In the genomic region with DNA sequence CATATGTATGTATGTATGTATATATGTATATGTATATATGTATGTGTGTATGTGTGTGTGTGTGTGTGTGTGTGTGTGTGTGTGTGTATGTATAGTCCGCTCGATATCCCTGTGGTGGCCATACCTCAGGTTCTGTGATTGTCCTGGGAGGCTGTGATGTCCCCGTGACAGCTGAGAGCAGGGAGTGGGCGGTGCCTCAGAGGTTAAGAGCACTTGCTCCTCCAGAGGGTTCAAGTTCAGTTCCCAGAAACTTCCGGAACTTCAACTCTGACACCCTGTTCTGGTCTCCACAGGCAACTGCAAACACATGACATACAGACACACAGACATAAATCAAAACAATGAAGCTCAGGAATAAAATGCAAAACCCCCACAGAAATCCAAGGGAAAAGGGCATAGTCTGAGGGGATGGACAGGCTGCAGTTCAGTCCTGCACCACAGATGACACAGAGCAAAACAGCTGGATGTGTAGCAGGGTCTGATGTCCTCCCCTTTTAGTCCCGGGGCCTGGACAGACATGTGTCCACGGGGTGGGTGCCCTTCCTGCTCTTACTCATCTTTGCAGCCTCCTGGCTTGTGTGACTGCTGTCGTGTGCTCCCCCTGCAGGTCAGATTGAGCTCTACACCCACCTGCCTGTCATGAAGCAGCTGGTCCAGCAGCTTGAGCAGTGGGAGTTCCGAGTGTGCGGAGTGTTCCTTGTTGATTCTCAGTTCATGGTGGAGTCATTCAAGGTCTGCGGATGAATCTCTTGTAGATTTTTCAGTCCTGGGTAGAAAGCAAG, we compare ENCODE assay signal across 7 mouse cellular contexts. TPM values are rescaled to one million over a fixed set of nuclear protein-coding genes. Genes with fewer than 3 reads are reported as not detected.
DNase-seq lines count a peak whose midpoint lies in the region; ATAC-seq and TF ChIP-seq lines count a peak whose summit lies in the region.

No protein-coding gene starts in this region.

- TF ChIP-seq CTCF in forebrain, postnatal 0 days (IDR thresholded peaks at IDR 0.05; ENCODE audit: low read depth), result peak; percentile 90
- TF ChIP-seq CTCF in hindbrain, postnatal 0 days (IDR thresholded peaks at IDR 0.05; ENCODE audit: low read depth), result peak; percentile 94

- ATAC-seq in forebrain, postnatal 0 days, result peak; percentile 90
- peak; percentile 87 for ATAC-seq in hindbrain, postnatal 0 days
- ATAC-seq in megakaryocyte, adult 5-6 weeks (ENCODE audit: poor library complexity, severe bottlenecking), result peak; percentile 97

- DNase-seq in R1 (ENCODE audit: low read depth, low spot score), result peak; percentile 88
- peak; percentile 79 to 82 for DNase-seq in cerebellum, adult 18-20 months
- DNase-seq in forebrain, postnatal 0 days, result peak; percentile 84
- DNase-seq in hindbrain, postnatal 0 days (ENCODE audit: low spot score), result peak; percentile 91
- DNase-seq in left cerebral cortex, adult 18-20 months (ENCODE audit: low spot score in 2 of 2), result peak; percentile 73 to 85
- peak; percentile 76 for DNase-seq in right cerebral cortex, postnatal 14 days

- no peak overlapping the region for H3K4me3 ChIP-seq in forebrain, postnatal 0 days (ENCODE audit: low read depth, low read length)
- no peak overlapping the region for H3K4me3 ChIP-seq in hindbrain, postnatal 0 days (ENCODE audit: low read length)

- H3K9ac ChIP-seq in forebrain, postnatal 0 days, result no peak overlapping the region
- H3K9ac ChIP-seq in hindbrain, postnatal 0 days (replicated peaks; ENCODE audit: low read length), result no peak overlapping the region

- peaks cover 36% of the 10 kb centered on the region for H3K36me3 ChIP-seq in forebrain, postnatal 0 days (ENCODE audit: insufficient read depth)
- H3K36me3 ChIP-seq in hindbrain, postnatal 0 days (ENCODE audit: insufficient read depth, low read length), result peaks cover 30% of the 10 kb centered on the region

- H3K4me1 ChIP-seq in forebrain, postnatal 0 days (ENCODE audit: insufficient read depth), result no peaks in the 10 kb centered on the region
- no peaks in the 10 kb centered on the region for H3K4me1 ChIP-seq in hindbrain, postnatal 0 days (ENCODE audit: insufficient read depth, low read length)

- H3K27me3 ChIP-seq in forebrain, postnatal 0 days (ENCODE audit: insufficient read depth, low read length), result no peaks in the 10 kb centered on the region
- no peaks in the 10 kb centered on the region for H3K27me3 ChIP-seq in hindbrain, postnatal 0 days (ENCODE audit: insufficient read depth, low read length)

- 52% methylated on average over 11 of the region's 11 CpGs for WGBS in forebrain, postnatal 0 days
- WGBS in hindbrain, postnatal 0 days, result 55% methylated on average over 11 of the region's 11 CpGs

- no peak overlapping the region for H3K27ac ChIP-seq in forebrain, postnatal 0 days (ENCODE audit: low read depth, low read length)
- H3K27ac ChIP-seq in hindbrain, postnatal 0 days, result no peak overlapping the region

- H3K9me3 ChIP-seq in forebrain, postnatal 0 days (ENCODE audit: low read length), result no peaks in the 10 kb centered on the region
- H3K9me3 ChIP-seq in hindbrain, postnatal 0 days (ENCODE audit: low read length), result no peaks in the 10 kb centered on the region

- no peak overlapping the region for H3K4me2 ChIP-seq in forebrain, postnatal 0 days (ENCODE audit: low read depth)
- H3K4me2 ChIP-seq in hindbrain, postnatal 0 days (ENCODE audit: low read depth, low read length), result no peak overlapping the region

RNA-seq across cellular contexts. Expression of a gene that starts 7.4 kb away (rescaled TPM):
- total RNA-seq in forebrain, postnatal 0 days (2014; rRNA removed), result 136 and 141 TPM in 2 replicates
- polyA plus RNA-seq in forebrain, postnatal 0 days (2015; fragmentation: Nextera tagmentation; extraction: Ambion mirVana), result 147 and 150 TPM in 2 replicates
- 107 and 121 TPM in 2 replicates for total RNA-seq in hindbrain, postnatal 0 days (2014; rRNA removed)
- 138 and 140 TPM in 2 replicates for polyA plus RNA-seq in hindbrain, postnatal 0 days (2015; fragmentation: Nextera tagmentation; extraction: Ambion mirVana)
- 10 to 100 TPM; 67.8 to 75.3 TPM for total RNA-seq in left cerebral cortex, adult 18-20 months (2021)
- total RNA-seq in megakaryocyte, adult 5-6 weeks (2015), result 7.2 and 7.6 TPM in 2 replicates
- total RNA-seq in megakaryocyte, adult 5-6 weeks (2017), result 9.4 and 10.5 TPM in 2 replicates

RNA-seq across cellular contexts. Expression of a gene that starts 7.9 kb away (rescaled TPM):
- 31.2 and 37.6 TPM in 2 replicates for total RNA-seq in forebrain, postnatal 0 days (2014; rRNA removed)
- polyA plus RNA-seq in forebrain, postnatal 0 days (2015; fragmentation: Nextera tagmentation; extraction: Ambion mirVana), result 41.0 and 44.2 TPM in 2 replicates
- total RNA-seq in hindbrain, postnatal 0 days (2014; rRNA removed), result 19.5 and 49.9 TPM in 2 replicates
- 43.0 and 44.3 TPM in 2 replicates for polyA plus RNA-seq in hindbrain, postnatal 0 days (2015; fragmentation: Nextera tagmentation; extraction: Ambion mirVana)
- 10 to 100 TPM; 24.9 to 27.6 TPM for total RNA-seq in left cerebral cortex, adult 18-20 months (2021)
- total RNA-seq in megakaryocyte, adult 5-6 weeks (2015), result 27.0 and 32.5 TPM in 2 replicates
- 18.5 and 19.7 TPM in 2 replicates for total RNA-seq in megakaryocyte, adult 5-6 weeks (2017)

RNA-seq across cellular contexts. Expression of a gene that starts 12.1 kb away (rescaled TPM):
- 234 and 357 TPM in 2 replicates for total RNA-seq in forebrain, postnatal 0 days (2014; rRNA removed)
- 171 and 225 TPM in 2 replicates for polyA plus RNA-seq in forebrain, postnatal 0 days (2015; fragmentation: Nextera tagmentation; extraction: Ambion mirVana)
- 141 and 163 TPM in 2 replicates for total RNA-seq in hindbrain, postnatal 0 days (2014; rRNA removed)
- polyA plus RNA-seq in hindbrain, postnatal 0 days (2015; fragmentation: Nextera tagmentation; extraction: Ambion mirVana), result 133 and 144 TPM in 2 replicates
- 100 to 1,000 TPM; 194 to 229 TPM for total RNA-seq in left cerebral cortex, adult 18-20 months (2021)
- 319 and 422 TPM in 2 replicates for total RNA-seq in megakaryocyte, adult 5-6 weeks (2015)
- total RNA-seq in megakaryocyte, adult 5-6 weeks (2017), result 1,374 and 1,550 TPM in 2 replicates

RNA-seq across cellular contexts. Expression of a gene that starts 25.4 kb away (rescaled TPM):
- 142 and 157 TPM in 2 replicates for total RNA-seq in forebrain, postnatal 0 days (2014; rRNA removed)
- polyA plus RNA-seq in forebrain, postnatal 0 days (2015; fragmentation: Nextera tagmentation; extraction: Ambion mirVana), result 364 and 391 TPM in 2 replicates
- 90.5 and 111 TPM in 2 replicates for total RNA-seq in hindbrain, postnatal 0 days (2014; rRNA removed)
- polyA plus RNA-seq in hindbrain, postnatal 0 days (2015; fragmentation: Nextera tagmentation; extraction: Ambion mirVana), result 344 and 353 TPM in 2 replicates
- 100 to 1,000 TPM; 181 to 216 TPM for total RNA-seq in left cerebral cortex, adult 18-20 months (2021)
- total RNA-seq in megakaryocyte, adult 5-6 weeks (2015), result 131 and 151 TPM in 2 replicates
- 83.5 and 101 TPM in 2 replicates for total RNA-seq in megakaryocyte, adult 5-6 weeks (2017)

RNA-seq across cellular contexts. Expression of a gene that starts 25.5 kb away (rescaled TPM):
- 16.4 and 20.0 TPM in 2 replicates for total RNA-seq in forebrain, postnatal 0 days (2014; rRNA removed)
- polyA plus RNA-seq in forebrain, postnatal 0 days (2015; fragmentation: Nextera tagmentation; extraction: Ambion mirVana), result 14.1 and 14.6 TPM in 2 replicates
- total RNA-seq in hindbrain, postnatal 0 days (2014; rRNA removed), result 5.1 and 8.3 TPM in 2 replicates
- polyA plus RNA-seq in hindbrain, postnatal 0 days (2015; fragmentation: Nextera tagmentation; extraction: Ambion mirVana), result 14.0 and 15.0 TPM in 2 replicates
- total RNA-seq in left cerebral cortex, adult 18-20 months (2021), result 1 to 10 TPM; 2.5 to 4.0 TPM
- total RNA-seq in megakaryocyte, adult 5-6 weeks (2015), result 0.82 and 1.6 TPM in 2 replicates
- total RNA-seq in megakaryocyte, adult 5-6 weeks (2017), result 1.5 and 2.6 TPM in 2 replicates
